Mouse (Mus musculus) embryonic facial prominence, embryonic 12.5 days (tissue): ENCODE results near the gene Taf1d. TPM values are rescaled to one million over a fixed set of nuclear protein-coding genes. Genes with fewer than 3 reads are reported as not detected.
"Not testable (repeated sequence)": the region's sequence is repeated elsewhere in the genome, so short reads cannot be mapped to it uniquely, and the experiment has no call there.

Experiments
- ATAC-seq: fragments of 200-750 bp; cut with Nextera tagmentation; 2 replicates; pipeline ENCODE4 v1.8.0; 2017; ENCODE audit not compliant: insufficient number of reproducible peaks, insufficient read depth, low FRiP score, low TSS enrichment
- H3K27ac ChIP-seq: fragments of 300-500 bp; sonication (generic); 2 replicates; pipeline ENCODE4 v1.5.1; 2016; ENCODE audit warnings: mild to moderate bottlenecking
- H3K27me3 ChIP-seq: fragments of 300-500 bp; sonication (generic); 2 replicates; pipeline ENCODE4 v1.6.1; 2016; ENCODE audit warnings: mild to moderate bottlenecking, moderate library complexity
- H3K36me3 ChIP-seq: fragments of 300-500 bp; sonication (generic); 2 replicates; pipeline ENCODE4 v1.6.1; 2016; ENCODE audit warnings: mild to moderate bottlenecking
- H3K4me1 ChIP-seq: fragments of 300-500 bp; sonication (generic); 2 replicates; pipeline ENCODE4 v1.6.1; 2016
- H3K4me2 ChIP-seq: fragments of 300-500 bp; sonication (generic); replicated peaks from 2 replicates; pipeline ENCODE4 v1.6.1; 2016; ENCODE audit warnings: mild to moderate bottlenecking, moderate library complexity
- H3K4me3 ChIP-seq: fragments of 300-500 bp; sonication (generic); 2 replicates; pipeline ENCODE4 v1.5.1; 2016; ENCODE audit warnings: mild to moderate bottlenecking
- H3K9ac ChIP-seq: fragments of 300-500 bp; sonication (generic); 2 replicates; pipeline ENCODE4 v1.6.1; 2016; ENCODE audit warnings: mild to moderate bottlenecking, moderate library complexity
- H3K9me3 ChIP-seq: fragments of 300-500 bp; sonication (generic); 2 replicates; pipeline ENCODE4 v1.6.1; 2016; ENCODE audit warnings: mild to moderate bottlenecking, moderate library complexity
- WGBS: fragments of 180-500 bp; shearing (Covaris S2); methylation state at CpG from one replicate; pipeline ENCODE4 v1.1.7; 2016; 5-methylcytosine and 5-hydroxymethylcytosine counted together
- polyA plus RNA-seq: library from polyadenylated mRNA; unstranded; fragments of >200 nt; fragmentation: Nextera tagmentation; extraction: Ambion mirVana; gene quantifications from 2 replicates; pipeline ENCODE4 v1.2.1, GENCODE M21; 2016

Gene Taf1d
- polyA plus RNA-seq, 1 experiment from 2014 or later, result 81.6 TPM

GRCm38 (mm10) chr9:15309425-15309824 is 3.4 kb downstream of the Taf1d start:
- WGBS, result 69% methylated on average over 4 of the region's 4 CpGs

GRCm38 (mm10) chr9:15310179-15310578 is 4.2 kb downstream of the Taf1d start:
- Histone ChIP-seq H3K9ac (no peak overlapping the region), H3K36me3 (peaks cover 62% of the 10 kb centered on the region), H3K27me3 (no peaks in the 10 kb centered on the region)

More at GRCm38 (mm10) chr9:15309425-15309824, 3.4 kb downstream of the Taf1d start:
- no peak for ATAC-seq
- no peak overlapping the region for H3K27ac ChIP-seq
- no peaks in the 10 kb centered on the region for H3K27me3 ChIP-seq
- H3K9ac ChIP-seq, result no peak overlapping the region
- peaks cover 54% of the 10 kb centered on the region for H3K36me3 ChIP-seq
- no peak overlapping the region for H3K4me3 ChIP-seq
- H3K9me3 ChIP-seq, result no peaks in the 10 kb centered on the region
- H3K4me2 ChIP-seq, result peak overlapping the region; percentile 14; the same call in 1 of the 2 replicates
- H3K4me1 ChIP-seq, result peaks cover 20% of the 10 kb centered on the region

GRCm38 (mm10) chr9:15312054-15312735 is 6.2 kb downstream of the Taf1d start:
- no peak overlapping the region for H3K9ac ChIP-seq
- H3K9me3 ChIP-seq, result no peaks in the 10 kb centered on the region
- H3K4me2 ChIP-seq, result no peak overlapping the region
- no peak overlapping the region for H3K27ac ChIP-seq
- H3K27me3 ChIP-seq, result no peaks in the 10 kb centered on the region
- WGBS, result 85% methylated on average over 2 of the region's 2 CpGs
- no peak for ATAC-seq
- no peak overlapping the region for H3K4me3 ChIP-seq
- H3K4me1 ChIP-seq, result peaks cover 18% of the 10 kb centered on the region
- H3K36me3 ChIP-seq, result peaks cover 76% of the 10 kb centered on the region

More at GRCm38 (mm10) chr9:15310179-15310578, 4.2 kb downstream of the Taf1d start:
- no peak overlapping the region for H3K4me2 ChIP-seq
- H3K4me1 ChIP-seq, result peaks cover 20% of the 10 kb centered on the region
- H3K27ac ChIP-seq, result no peak overlapping the region
- H3K9me3 ChIP-seq, result no peaks in the 10 kb centered on the region
- no peak for ATAC-seq
- H3K4me3 ChIP-seq, result no peak overlapping the region
- 96% methylated on average over 1 of the region's 1 CpGs for WGBS

DNA sequence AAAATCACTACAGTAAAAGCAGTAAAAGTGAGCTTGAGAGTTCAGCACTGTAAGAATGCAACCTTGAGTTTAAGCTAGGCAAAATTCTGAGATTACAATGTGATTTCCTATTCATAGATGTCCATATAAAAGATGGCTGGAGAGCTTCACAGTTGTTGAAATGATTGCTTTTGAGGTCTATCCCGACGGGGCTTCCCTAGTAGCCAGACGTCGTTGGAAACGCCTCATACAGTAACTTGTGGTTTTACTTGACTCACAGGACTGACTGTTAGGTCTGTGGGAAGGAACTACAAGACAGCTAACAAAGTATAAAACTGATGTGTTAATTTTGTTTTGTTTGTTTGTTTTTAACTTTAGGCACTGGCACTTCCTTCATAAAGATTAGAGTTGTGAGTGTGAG is 7.6 kb downstream of the Taf1d start:
- Histone ChIP-seq H3K4me3 (no peak overlapping the region), H3K27me3 (no peaks in the 10 kb centered on the region), H3K9ac (no peak overlapping the region), H3K4me2 (no peak overlapping the region), H3K36me3 (peaks cover 81% of the 10 kb centered on the region), H3K9me3 (no peaks in the 10 kb centered on the region), H3K4me1 (peaks cover 7% of the 10 kb centered on the region), H3K27ac (no peak overlapping the region)
- 90% methylated on average over 5 of the region's 5 CpGs for WGBS
- ATAC-seq, result no peak

DNA sequence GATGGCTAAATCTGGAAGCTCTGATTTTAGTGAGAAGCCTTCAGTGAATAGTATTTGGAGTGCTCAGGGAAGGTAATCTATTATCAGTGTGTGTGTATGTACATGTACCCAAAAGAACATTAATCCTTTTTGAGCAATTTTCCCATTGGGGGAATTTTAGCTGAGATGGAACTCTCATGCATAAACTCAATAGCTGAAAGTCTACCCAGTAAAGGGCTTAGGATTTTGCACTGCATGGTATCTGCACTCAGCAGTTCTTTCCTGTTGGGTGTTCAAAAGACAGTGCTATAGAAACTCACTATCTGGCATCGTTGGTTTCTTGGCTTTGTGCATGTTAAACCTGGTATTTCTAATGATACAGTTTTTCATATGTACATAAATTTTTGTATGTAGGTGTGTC is 8.6 kb downstream of the Taf1d start:
- peaks cover 72% of the 10 kb centered on the region for H3K36me3 ChIP-seq
- H3K4me3 ChIP-seq, result no peak overlapping the region
- H3K27ac ChIP-seq, result no peak overlapping the region
- ATAC-seq, result no peak
- no peaks in the 10 kb centered on the region for H3K9me3 ChIP-seq
- H3K4me1 ChIP-seq, result no peaks in the 10 kb centered on the region
- H3K27me3 ChIP-seq, result no peaks in the 10 kb centered on the region
- H3K4me2 ChIP-seq, result no peak overlapping the region
- 98% methylated on average over 1 of the region's 1 CpGs for WGBS
- no peak overlapping the region for H3K9ac ChIP-seq

- ATAC-seq, H3K27me3 ChIP-seq: not testable (repeated sequence)
- peaks cover 58% of the 10 kb centered on the region for H3K36me3 ChIP-seq
These were observed 10.3 kb downstream of the Taf1d start for GRCm38 (mm10) chr9:15316296-15316695.

GRCm38 (mm10) chr9:15317223-15318169 is 11.5 kb downstream of the Taf1d start:
- H3K36me3 ChIP-seq, result peaks cover 57% of the 10 kb centered on the region
- no peak overlapping the region for H3K27ac ChIP-seq
- no peak overlapping the region for H3K4me2 ChIP-seq
- no peak overlapping the region for H3K4me3 ChIP-seq
- ATAC-seq, result no peak
- no peaks in the 10 kb centered on the region for H3K4me1 ChIP-seq
- H3K9ac ChIP-seq, result no peak overlapping the region
- WGBS, result 54% methylated on average over 5 of the region's 5 CpGs
- H3K9me3 ChIP-seq, result no peaks in the 10 kb centered on the region
- H3K27me3 ChIP-seq, result no peaks in the 10 kb centered on the region

More at GRCm38 (mm10) chr9:15316296-15316695, 10.3 kb downstream of the Taf1d start:
- H3K4me2 ChIP-seq, H3K4me1 ChIP-seq, H3K9ac ChIP-seq, H3K27ac ChIP-seq, H3K4me3 ChIP-seq, H3K9me3 ChIP-seq: not testable (repeated sequence)
- WGBS, result 100% methylated on average over 2 of the region's 2 CpGs

GRCm38 (mm10) chr9:15318170-15318742 is 12.2 kb downstream of the Taf1d start:
- peaks cover 58% of the 10 kb centered on the region for H3K36me3 ChIP-seq
- no peaks in the 10 kb centered on the region for H3K4me1 ChIP-seq
- H3K9me3 ChIP-seq, result no peaks in the 10 kb centered on the region
- no peak overlapping the region for H3K4me2 ChIP-seq
- H3K27ac ChIP-seq, result no peak overlapping the region
- 83% methylated on average over 2 of the region's 2 CpGs for WGBS
- H3K27me3 ChIP-seq, result no peaks in the 10 kb centered on the region
- no peak overlapping the region for H3K9ac ChIP-seq
- H3K4me3 ChIP-seq, result no peak overlapping the region
- no peak for ATAC-seq

DNA sequence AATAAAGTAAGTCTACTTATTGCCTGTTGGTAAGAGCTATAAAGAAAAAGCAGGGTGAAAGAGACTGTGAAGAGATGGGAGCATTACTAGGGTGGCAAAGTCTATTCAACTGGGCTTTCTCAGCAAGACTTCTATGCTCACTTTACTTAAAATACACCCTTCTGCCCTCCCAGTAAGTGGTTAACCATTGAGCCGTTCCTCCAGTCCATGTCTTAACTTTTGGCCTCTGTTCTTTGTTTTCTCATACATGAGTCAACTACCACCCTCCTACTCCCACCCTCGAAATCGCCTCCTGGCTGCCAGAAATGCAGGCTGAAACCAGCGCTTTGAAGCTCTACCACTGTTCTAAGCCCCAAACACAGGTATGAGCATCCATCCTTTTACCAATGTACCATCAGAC is 31.8 kb downstream of the Taf1d start:
- no peaks in the 10 kb centered on the region for H3K9me3 ChIP-seq
- no peaks in the 10 kb centered on the region for H3K4me1 ChIP-seq
- H3K4me3 ChIP-seq, result no peak overlapping the region
- no peak for ATAC-seq
- no peak overlapping the region for H3K27ac ChIP-seq
- 95% methylated on average over 4 of the region's 4 CpGs for WGBS
- H3K36me3 ChIP-seq, result peaks cover 69% of the 10 kb centered on the region
- no peak overlapping the region for H3K4me2 ChIP-seq
- no peaks in the 10 kb centered on the region for H3K27me3 ChIP-seq
- no peak overlapping the region for H3K9ac ChIP-seq

- H3K9ac ChIP-seq, result no peak overlapping the region
- no peaks in the 10 kb centered on the region for H3K9me3 ChIP-seq
- H3K36me3 ChIP-seq, result peaks cover 35% of the 10 kb centered on the region
- 63% methylated on average over 2 of the region's 2 CpGs for WGBS
- no peaks in the 10 kb centered on the region for H3K4me1 ChIP-seq
- no peaks in the 10 kb centered on the region for H3K27me3 ChIP-seq
- no peak overlapping the region for H3K4me2 ChIP-seq
- no peak overlapping the region for H3K27ac ChIP-seq
- no peak overlapping the region for H3K4me3 ChIP-seq
- no peak for ATAC-seq
These were observed 43.9 kb downstream of the Taf1d start for GRCm38 (mm10) chr9:15349925-15350324.

DNA sequence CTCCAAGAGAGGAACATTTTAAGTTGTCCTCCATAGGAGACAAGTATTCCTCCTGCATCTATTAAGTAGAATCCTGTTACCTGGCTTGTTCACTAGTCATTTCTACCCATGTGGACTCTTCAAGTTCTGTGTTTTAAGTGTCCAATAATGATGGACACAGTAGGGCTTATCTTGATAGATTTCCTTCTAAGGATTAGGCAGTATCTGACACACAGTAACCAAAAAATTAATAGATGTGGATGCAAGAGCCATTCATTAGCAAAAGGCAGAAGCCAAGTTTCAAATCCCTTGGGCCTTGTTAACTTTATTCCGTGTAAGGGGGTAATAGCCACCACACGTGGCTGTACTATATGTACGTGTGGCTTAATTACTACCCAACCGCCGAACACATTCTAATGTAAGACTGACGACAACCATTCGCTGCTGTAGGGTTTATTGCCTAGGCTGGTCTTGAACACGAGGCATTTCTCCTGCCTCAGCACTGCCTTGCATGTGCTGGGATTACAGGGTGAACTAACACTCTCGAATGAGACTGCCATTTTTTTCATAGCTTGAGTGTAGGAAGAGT is 51.0 kb downstream of the Taf1d start:
- peak overlapping the region; percentile 78 for H3K27ac ChIP-seq
- 0% methylated on average over 9 of the region's 9 CpGs for WGBS
- no peaks in the 10 kb centered on the region for H3K9me3 ChIP-seq
- peaks cover 7% of the 10 kb centered on the region; the same call in 1 of the 2 replicates for H3K4me1 ChIP-seq
- peak overlapping the region; percentile 74 for H3K9ac ChIP-seq
- 0 out of 2 replicates have a peak, but pooled peaks cover 1% of the 10 kb centered on the region for H3K36me3 ChIP-seq
- ATAC-seq, result no peak; the same call in 1 of the 2 replicates
- peak overlapping the region; percentile 73 for H3K4me2 ChIP-seq
- peak overlapping the region; percentile 74 for H3K4me3 ChIP-seq
- H3K27me3 ChIP-seq, result no peaks in the 10 kb centered on the region
